Mouse (Mus musculus) kidney, postnatal 0 days (tissue): Measurements from ENCODE around the gene Pfdn5. TPM values are rescaled to one million over a fixed set of nuclear protein-coding genes. Genes with fewer than 3 reads are reported as not detected.

ENCODE experiments used
- ATAC-seq: fragments of 200-750 bp; cut with Nextera tagmentation; replicated peaks from 2 replicates; pipeline ENCODE4 v1.8.0; 2017; ENCODE audit warnings: low read depth, moderate number of reproducible peaks, moderate TSS enrichment, moderate library complexity; ENCODE audit not compliant: low FRiP score
- DNase-seq: peaks from one replicate; pipeline ENCODE4 v3.0.0-alpha.2; 2016; ENCODE audit warnings: low spot score
- H3K27ac ChIP-seq: fragments of 300-500 bp; sonication (generic); 2 replicates; pipeline ENCODE4 v1.5.1; 2014; ENCODE audit warnings: mild to moderate bottlenecking
- H3K27me3 ChIP-seq: fragments of 300-500 bp; sonication (generic); 2 replicates; pipeline ENCODE4 v1.6.1; 2014; ENCODE audit warnings: low read length, mixed read lengths; ENCODE audit not compliant: insufficient read depth
- H3K36me3 ChIP-seq: fragments of 300-500 bp; sonication (generic); 2 replicates; pipeline ENCODE4 v1.6.1; 2014; ENCODE audit warnings: low read length, mixed read lengths; ENCODE audit not compliant: insufficient read depth
- H3K4me1 ChIP-seq: fragments of 300-500 bp; sonication (generic); replicated peaks from 2 replicates; pipeline ENCODE4 v1.6.1; 2014; ENCODE audit warnings: antibody characterized with exemption, low read length, mixed read lengths; ENCODE audit not compliant: insufficient read depth
- H3K4me2 ChIP-seq: fragments of 300-500 bp; sonication (generic); 2 replicates; pipeline ENCODE4 v1.6.1; 2014; ENCODE audit warnings: mild to moderate bottlenecking, low read length, moderate library complexity, mixed read lengths
- H3K4me3 ChIP-seq: fragments of 300-500 bp; sonication (generic); replicated peaks from 2 replicates; pipeline ENCODE4 v1.5.1; 2014; ENCODE audit warnings: low read depth, low read length
- H3K9ac ChIP-seq: fragments of 300-500 bp; sonication (generic); 2 replicates; pipeline ENCODE4 v1.6.1; 2014; ENCODE audit warnings: low read depth, low read length
- H3K9me3 ChIP-seq: fragments of 300-500 bp; sonication (generic); replicated peaks from 2 replicates; pipeline ENCODE4 v1.6.1; 2016; ENCODE audit warnings: low read length, inconsistent platforms, mixed read lengths
- CTCF ChIP-seq: IDR thresholded peaks from 2 replicates; pipeline ENCODE4 v1.5.1; 2016; ENCODE audit warnings: antibody characterized with exemption, low read depth, mild to moderate bottlenecking, moderate library complexity
- WGBS: fragments of 180-500 bp; shearing (Covaris S2); extraction: QIAGEN DNeasy Blood & Tissue Kit; methylation state at CpG from one replicate; pipeline ENCODE4 v1.1.7; 2014; 5-methylcytosine and 5-hydroxymethylcytosine counted together
- polyA plus RNA-seq: library from polyadenylated mRNA; unstranded; fragments of >200 nt; fragmentation: Nextera tagmentation; extraction: Ambion mirVana; gene quantifications from 2 replicates; pipeline ENCODE4 v1.2.1, GENCODE M21; 2015

Gene Pfdn5
- polyA plus RNA-seq, 1 experiment from 2014 or later = 565 TPM

GRCm38 (mm10) chr15:102308717-102309116 is 17.2 kb upstream of the Pfdn5 start:
- no peaks in the 10 kb centered on the region for H3K27me3 ChIP-seq
- H3K9me3 ChIP-seq = no peaks in the 10 kb centered on the region
- DNase-seq (no peak), ATAC-seq (no peak)
- WGBS = 83% methylated on average over 9 of the region's 9 CpGs
- TF ChIP-seq CTCF = no peak
- H3K4me1 ChIP-seq = no peaks in the 10 kb centered on the region
- H3K27ac ChIP-seq = no peak overlapping the region
- H3K9ac ChIP-seq = no peak overlapping the region
- H3K4me2 ChIP-seq = no peak overlapping the region
- H3K36me3 ChIP-seq = peaks cover 29% of the 10 kb centered on the region
- H3K4me3 ChIP-seq = no peak overlapping the region

DNA sequence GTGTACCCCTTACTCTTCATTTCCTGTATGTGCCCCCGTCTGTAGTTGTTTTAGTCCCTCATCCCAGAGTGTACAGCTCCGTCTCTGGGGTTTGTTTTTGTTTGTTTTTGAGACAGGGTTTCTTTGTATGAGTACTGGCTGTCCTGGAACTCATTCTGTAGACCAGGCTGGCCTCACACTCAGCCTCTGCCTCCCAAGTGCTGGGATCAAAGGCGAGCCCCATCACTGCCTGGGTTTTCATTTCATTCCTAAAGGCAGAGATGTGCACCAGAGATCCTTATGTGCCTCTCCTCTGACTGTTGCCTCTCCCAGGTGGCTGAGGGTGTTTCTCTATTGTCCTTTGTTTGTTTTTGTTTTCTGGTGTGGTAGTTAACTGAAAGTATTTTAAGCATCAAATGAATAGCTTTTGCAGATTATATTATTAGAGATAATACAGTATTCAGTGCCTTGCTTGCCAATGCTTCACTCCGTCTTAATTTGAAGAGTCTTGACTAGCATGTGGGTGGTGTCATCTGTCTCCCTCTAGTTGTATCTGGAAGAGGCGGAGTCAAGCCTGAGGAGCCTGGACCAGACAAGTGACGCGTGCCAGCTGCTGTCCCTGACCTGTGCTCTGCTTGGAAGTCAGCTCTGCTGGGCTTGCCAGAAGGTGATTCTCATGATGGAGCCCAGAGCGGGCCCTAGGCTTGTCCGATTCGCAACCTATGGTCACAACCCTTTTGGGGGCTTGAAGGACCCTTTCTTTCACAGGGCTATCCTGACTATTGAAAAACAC is 15.7 kb upstream of the Pfdn5 start:
- 0 out of 2 replicates have a peak overlapping the region, but pooled peaks have one; percentile 54 for H3K27ac ChIP-seq

GRCm38 (mm10) chr15:102311489-102311888 is 14.4 kb upstream of the Pfdn5 start:
- H3K4me3 ChIP-seq = no peak overlapping the region
- DNase-seq (no peak), ATAC-seq (no peak)
- no peaks in the 10 kb centered on the region for H3K9me3 ChIP-seq
- H3K4me1 ChIP-seq = no peaks in the 10 kb centered on the region
- H3K4me2 ChIP-seq = no peak overlapping the region
- no peak overlapping the region for H3K9ac ChIP-seq
- H3K27ac ChIP-seq = no peak overlapping the region
- H3K27me3 ChIP-seq = no peaks in the 10 kb centered on the region
- TF ChIP-seq CTCF = no peak
- peaks cover 19% of the 10 kb centered on the region for H3K36me3 ChIP-seq

More for the DNA sequence above, 15.7 kb upstream of the Pfdn5 start:
- Histone ChIP-seq H3K4me1 (no peaks in the 10 kb centered on the region), H3K9ac (no peak overlapping the region), H3K4me2 (no peak overlapping the region), H3K9me3 (no peaks in the 10 kb centered on the region), H3K4me3 (no peak overlapping the region), H3K36me3 (peaks cover 20% of the 10 kb centered on the region), H3K27me3 (no peaks in the 10 kb centered on the region)
- no peak for TF ChIP-seq CTCF
- ATAC-seq (peak; percentile 74), DNase-seq (peak; percentile 91)
- WGBS = 47% methylated on average over 10 of the region's 10 CpGs

- WGBS = 89% methylated on average over 8 of the region's 8 CpGs
- Histone ChIP-seq H3K9me3 (no peaks in the 10 kb centered on the region), H3K4me2 (no peak overlapping the region), H3K4me1 (no peaks in the 10 kb centered on the region), H3K9ac (no peak overlapping the region), H3K4me3 (no peak overlapping the region), H3K36me3 (peaks cover 18% of the 10 kb centered on the region), H3K27ac (no peak overlapping the region), H3K27me3 (no peaks in the 10 kb centered on the region)
- DNase-seq (no peak), ATAC-seq (no peak)
- no peak for TF ChIP-seq CTCF
Measured at GRCm38 (mm10) chr15:102315292-102315691, 10.6 kb upstream of the Pfdn5 start.

DNA sequence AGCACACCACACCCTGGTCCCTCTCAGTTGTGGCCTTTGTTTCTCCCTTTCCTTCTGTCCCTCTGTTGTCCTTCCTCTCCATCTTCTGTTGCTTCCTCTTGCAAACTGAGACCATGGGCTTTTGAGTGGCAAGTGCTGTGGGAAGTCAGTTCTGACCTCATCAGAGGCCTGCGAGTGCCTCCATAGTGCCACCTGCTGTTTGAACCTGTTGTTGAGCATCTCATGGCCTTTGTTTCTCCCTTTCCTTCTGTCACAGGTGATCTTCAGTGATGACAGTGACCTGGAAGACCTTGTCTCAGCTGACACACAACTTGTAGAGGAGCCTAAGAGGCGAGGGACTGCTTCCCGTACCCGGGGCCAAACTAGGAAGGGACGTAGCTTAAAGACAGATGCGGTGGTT is 9.7 kb upstream of the Pfdn5 start:
- no peak for ATAC-seq
- H3K4me2 ChIP-seq = no peak overlapping the region
- H3K27me3 ChIP-seq = no peaks in the 10 kb centered on the region
- no peak overlapping the region for H3K27ac ChIP-seq
- no peak overlapping the region for H3K4me3 ChIP-seq
- peak; percentile 72 for DNase-seq
- 87% methylated on average over 6 of the region's 6 CpGs for WGBS
- H3K9me3 ChIP-seq = no peaks in the 10 kb centered on the region
- peak; percentile 78 for TF ChIP-seq CTCF
- H3K9ac ChIP-seq = no peak overlapping the region
- peaks cover 25% of the 10 kb centered on the region for H3K36me3 ChIP-seq
- no peaks in the 10 kb centered on the region for H3K4me1 ChIP-seq

DNA sequence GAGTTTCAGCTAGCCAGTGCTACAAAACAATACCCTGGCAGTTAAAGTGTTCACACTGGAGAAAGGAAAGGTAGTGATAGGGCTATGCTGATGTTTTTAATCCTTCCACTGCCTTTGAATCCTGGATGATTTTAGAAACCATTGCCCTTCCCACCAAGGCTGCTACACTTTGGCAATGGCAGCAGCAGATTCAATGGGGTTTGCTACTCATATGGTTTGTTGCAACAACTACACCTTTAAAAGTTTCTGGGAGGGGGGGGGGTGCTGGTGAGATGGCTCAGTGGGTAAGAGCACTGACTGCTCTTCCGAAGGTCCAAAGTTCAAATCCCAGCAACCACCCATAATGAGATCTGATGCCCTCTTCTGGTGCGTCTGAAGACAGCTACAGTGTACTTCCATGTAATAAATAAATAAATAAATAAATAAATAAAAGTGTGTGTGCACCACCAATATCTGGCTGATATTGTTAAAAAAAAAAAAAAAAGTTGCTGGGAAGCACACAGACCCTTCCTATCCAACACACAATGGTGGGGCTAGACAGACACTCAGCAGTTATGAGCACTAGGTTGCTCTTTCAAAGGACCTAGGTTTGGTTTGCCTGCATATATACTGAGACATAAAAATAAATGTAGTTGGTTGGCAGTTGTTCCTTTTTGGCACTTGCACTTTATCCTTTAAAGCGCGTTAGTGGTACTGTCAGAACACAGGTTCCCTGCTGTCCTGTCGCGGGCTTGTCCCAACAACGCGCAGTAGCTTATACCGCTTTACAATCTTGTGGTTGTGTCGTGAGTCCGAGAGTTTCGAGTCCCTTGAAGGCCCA is 1.1 kb upstream of the Pfdn5 start:
- peak; percentile 32; the same call in 1 of the 2 replicates for TF ChIP-seq CTCF
- Histone ChIP-seq H3K27ac (no peak overlapping the region; the same call in 1 of the 2 replicates), H3K4me2 (peak overlapping the region; percentile 74; the same call in 1 of the 2 replicates), H3K36me3 (peaks cover 12% of the 10 kb centered on the region), H3K9ac (no peak overlapping the region), H3K27me3 (no peaks in the 10 kb centered on the region), H3K9me3 (no peaks in the 10 kb centered on the region), H3K4me3 (no peak overlapping the region), H3K4me1 (peaks cover 11% of the 10 kb centered on the region; the same call in 1 of the 2 replicates)
- DNase-seq = no peak
- ATAC-seq = no peak
- WGBS = 76% methylated on average over 12 of the region's 12 CpGs
